Mouse (Mus musculus): ENCODE measurements around the gene Capn9. TPM values are rescaled to one million over a fixed set of nuclear protein-coding genes. Genes with fewer than 3 reads are reported as not detected.
A peak's percentile ranks its signal among the peaks of the same experiment; 100 is the strongest.

The Capn9 gene
- polyA plus RNA-seq, 1 experiment from 2014 or later = not detected

GRCm38 (mm10) chr8:124576751-124577150, 840 bp downstream of the Capn9 start:
- no peak for DNase-seq (ENCODE audit: low spot score)
- H3K27me3 ChIP-seq (ENCODE audit: low read depth, poor library complexity, severe bottlenecking) = no peaks in the 10 kb centered on the region
- peaks cover 17% of the 10 kb centered on the region for H3K4me1 ChIP-seq
- H3K36me3 ChIP-seq = no peaks in the 10 kb centered on the region
- no peak overlapping the region for H3K4me3 ChIP-seq
- H3K9me3 ChIP-seq (replicated peaks) = no peaks in the 10 kb centered on the region
- no peak overlapping the region for H3K27ac ChIP-seq
- WGBS = 81% methylated on average over 1 of the region's 1 CpGs

GRCm38 (mm10) chr8:124585718-124586425, 10.0 kb downstream of the Capn9 start:
- DNase-seq (ENCODE audit: low spot score) = no peak
- 63% methylated on average over 3 of the region's 3 CpGs for WGBS
- no peaks in the 10 kb centered on the region for H3K27me3 ChIP-seq (ENCODE audit: low read depth, poor library complexity, severe bottlenecking)
- H3K4me3 ChIP-seq = no peak overlapping the region
- H3K9me3 ChIP-seq (replicated peaks) = no peaks in the 10 kb centered on the region
- no peak overlapping the region for H3K27ac ChIP-seq
- H3K4me1 ChIP-seq = 0 out of 2 replicates have a peak, but pooled peaks cover 3% of the 10 kb centered on the region
- H3K36me3 ChIP-seq = no peaks in the 10 kb centered on the region

- Histone ChIP-seq H3K27ac (no peak overlapping the region), H3K9me3 (replicated peaks) (no peaks in the 10 kb centered on the region), H3K36me3 (no peaks in the 10 kb centered on the region), H3K27me3 (ENCODE audit: low read depth, poor library complexity, severe bottlenecking) (no peaks in the 10 kb centered on the region), H3K4me1 (0 out of 2 replicates have a peak, but pooled peaks cover 3% of the 10 kb centered on the region), H3K4me3 (no peak overlapping the region)
- WGBS = 85% methylated on average over 2 of the region's 2 CpGs
- DNase-seq (ENCODE audit: low spot score) = no peak
Observed at GRCm38 (mm10) chr8:124586556-124586955, 10.6 kb downstream of the Capn9 start.

- Histone ChIP-seq H3K4me1 (0 out of 2 replicates have a peak, but pooled peaks cover 3% of the 10 kb centered on the region), H3K4me3 (no peak overlapping the region), H3K27ac (no peak overlapping the region), H3K36me3 (no peaks in the 10 kb centered on the region), H3K9me3 (replicated peaks) (no peaks in the 10 kb centered on the region), H3K27me3 (ENCODE audit: low read depth, poor library complexity, severe bottlenecking) (no peaks in the 10 kb centered on the region)
- 88% methylated on average over 4 of the region's 4 CpGs for WGBS
- DNase-seq (ENCODE audit: low spot score) = no peak
Observed at GRCm38 (mm10) chr8:124589393-124589792, 13.5 kb downstream of the Capn9 start.

GRCm38 (mm10) chr8:124604066-124604465, 28.2 kb downstream of the Capn9 start:
- no peak overlapping the region for H3K27ac ChIP-seq
- no peak for DNase-seq (ENCODE audit: low spot score)
- H3K4me1 ChIP-seq = no peaks in the 10 kb centered on the region
- no peak overlapping the region for H3K4me3 ChIP-seq
- WGBS = 71% methylated on average over 5 of the region's 5 CpGs
- H3K9me3 ChIP-seq (replicated peaks) = no peaks in the 10 kb centered on the region
- H3K36me3 ChIP-seq = no peaks in the 10 kb centered on the region
- no peaks in the 10 kb centered on the region for H3K27me3 ChIP-seq (ENCODE audit: low read depth, poor library complexity, severe bottlenecking)

GRCm38 (mm10) chr8:124608239-124608971, 32.5 kb downstream of the Capn9 start:
- Histone ChIP-seq H3K27me3 (ENCODE audit: low read depth, poor library complexity, severe bottlenecking) (no peaks in the 10 kb centered on the region), H3K4me3 (no peak overlapping the region), H3K27ac (no peak overlapping the region), H3K9me3 (replicated peaks) (no peaks in the 10 kb centered on the region), H3K4me1 (no peaks in the 10 kb centered on the region), H3K36me3 (no peaks in the 10 kb centered on the region)
- no peak for DNase-seq (ENCODE audit: low spot score)
- 77% methylated on average over 13 of the region's 13 CpGs for WGBS

GRCm38 (mm10) chr8:124608972-124609353, 33.1 kb downstream of the Capn9 start:
- no peak for DNase-seq (ENCODE audit: low spot score)
- no peak overlapping the region for H3K4me3 ChIP-seq
- no peaks in the 10 kb centered on the region for H3K27me3 ChIP-seq (ENCODE audit: low read depth, poor library complexity, severe bottlenecking)
- no peaks in the 10 kb centered on the region for H3K36me3 ChIP-seq
- 87% methylated on average over 9 of the region's 9 CpGs for WGBS
- H3K9me3 ChIP-seq (replicated peaks) = no peaks in the 10 kb centered on the region
- H3K4me1 ChIP-seq = no peaks in the 10 kb centered on the region
- H3K27ac ChIP-seq = no peak overlapping the region

GRCm38 (mm10) chr8:124614325-124614724, 38.4 kb downstream of the Capn9 start:
- H3K27me3 ChIP-seq (ENCODE audit: low read depth, poor library complexity, severe bottlenecking) = peaks cover 11% of the 10 kb centered on the region
- H3K4me1 ChIP-seq = peaks cover 8% of the 10 kb centered on the region
- 80% methylated on average over 5 of the region's 6 CpGs for WGBS
- no peak overlapping the region for H3K27ac ChIP-seq
- H3K9me3 ChIP-seq (replicated peaks) = no peaks in the 10 kb centered on the region
- DNase-seq (ENCODE audit: low spot score) = no peak
- H3K4me3 ChIP-seq = no peak overlapping the region
- no peaks in the 10 kb centered on the region for H3K36me3 ChIP-seq

GRCm38 (mm10) chr8:124617266-124617869, 41.5 kb downstream of the Capn9 start:
- 15% methylated on average over 17 of the region's 17 CpGs for WGBS
- H3K27ac ChIP-seq = 0 out of 2 replicates have a peak overlapping the region, but pooled peaks have one; percentile 50

GRCm38 (mm10) chr8:124618252-124618651, 42.3 kb downstream of the Capn9 start:
- H3K36me3 ChIP-seq = no peaks in the 10 kb centered on the region
- no peak overlapping the region for H3K4me3 ChIP-seq
- DNase-seq (ENCODE audit: low spot score) = no peak
- H3K27ac ChIP-seq = no peak overlapping the region
- 71% methylated on average over 9 of the region's 9 CpGs for WGBS
- H3K27me3 ChIP-seq (ENCODE audit: low read depth, poor library complexity, severe bottlenecking) = peaks cover 11% of the 10 kb centered on the region
- H3K9me3 ChIP-seq (replicated peaks) = no peaks in the 10 kb centered on the region
- peaks cover 8% of the 10 kb centered on the region for H3K4me1 ChIP-seq

More at GRCm38 (mm10) chr8:124617266-124617869, 41.5 kb downstream of the Capn9 start:
- Histone ChIP-seq H3K9me3 (replicated peaks) (no peaks in the 10 kb centered on the region), H3K4me1 (peaks cover 8% of the 10 kb centered on the region), H3K4me3 (peak overlapping the region; percentile 49), H3K27me3 (ENCODE audit: low read depth, poor library complexity, severe bottlenecking) (peaks cover 11% of the 10 kb centered on the region), H3K36me3 (no peaks in the 10 kb centered on the region)
- DNase-seq (ENCODE audit: low spot score) = peak; percentile 83

- WGBS = 74% methylated on average over 5 of the region's 5 CpGs
- no peak for DNase-seq (ENCODE audit: low spot score)
- peaks cover 12% of the 10 kb centered on the region for H3K4me1 ChIP-seq
- no peaks in the 10 kb centered on the region for H3K9me3 ChIP-seq (replicated peaks)
- no peaks in the 10 kb centered on the region for H3K36me3 ChIP-seq
- no peak overlapping the region for H3K27ac ChIP-seq
- peaks cover 5% of the 10 kb centered on the region for H3K27me3 ChIP-seq (ENCODE audit: low read depth, poor library complexity, severe bottlenecking)
- no peak overlapping the region for H3K4me3 ChIP-seq
Observed at GRCm38 (mm10) chr8:124621255-124621654, 45.3 kb downstream of the Capn9 start.

- Histone ChIP-seq H3K27ac (no peak overlapping the region), H3K4me1 (0 out of 2 replicates have a peak, but pooled peaks cover 4% of the 10 kb centered on the region), H3K36me3 (no peaks in the 10 kb centered on the region), H3K9me3 (replicated peaks) (no peaks in the 10 kb centered on the region), H3K4me3 (no peak overlapping the region), H3K27me3 (ENCODE audit: low read depth, poor library complexity, severe bottlenecking) (no peaks in the 10 kb centered on the region)
- 86% methylated on average over 9 of the region's 9 CpGs for WGBS
- DNase-seq (ENCODE audit: low spot score) = no peak
Observed at GRCm38 (mm10) chr8:124626251-124626650, 50.3 kb downstream of the Capn9 start.

- Histone ChIP-seq H3K36me3 (peaks cover 7% of the 10 kb centered on the region; the same call in 1 of the 2 replicates), H3K27ac (no peak overlapping the region), H3K27me3 (ENCODE audit: low read depth, poor library complexity, severe bottlenecking) (no peaks in the 10 kb centered on the region), H3K4me1 (no peaks in the 10 kb centered on the region), H3K9me3 (replicated peaks) (no peaks in the 10 kb centered on the region), H3K4me3 (no peak overlapping the region)
- DNase-seq (ENCODE audit: low spot score) = no peak
- WGBS = 81% methylated on average over 6 of the region's 6 CpGs
Observed at GRCm38 (mm10) chr8:124630489-124630888, 54.6 kb downstream of the Capn9 start.
